In genomic region chr1:86532362-86533051, GRCm38 (mm10) we compare ENCODE assay signal across 8 mouse cellular contexts. TPM values are rescaled to one million over a fixed set of nuclear protein-coding genes. Genes with fewer than 3 reads are reported as not detected.
DNase-seq lines count a peak whose midpoint lies in the region; ATAC-seq and TF ChIP-seq lines count a peak whose summit lies in the region.

No protein-coding gene starts in this region.

- no peaks in the 10 kb centered on the region for H3K9me3 ChIP-seq in heart, embryonic 12.5 days (replicated peaks)
- no peaks in the 10 kb centered on the region; the same call in 1 of the 2 replicates for H3K9me3 ChIP-seq in kidney, embryonic 16.5 days (ENCODE audit: low read length)

- peak; percentile 81 for TF ChIP-seq CTCF in liver, adult 2 months (IDR thresholded peaks at IDR 0.05; ENCODE audit: low read depth, low read length)

- peaks cover 32% of the 10 kb centered on the region for H3K4me1 ChIP-seq in heart, embryonic 12.5 days (replicated peaks)
- peaks cover 31% of the 10 kb centered on the region for H3K4me1 ChIP-seq in kidney, embryonic 16.5 days (ENCODE audit: insufficient read depth, low read length)
- peaks cover 10% of the 10 kb centered on the region for H3K4me1 ChIP-seq in liver, adult 2 months (ENCODE audit: control insufficient read depth, insufficient read depth, low read length)

- 0 out of 2 replicates have a peak overlapping the region, but pooled peaks have one; percentile 34 for H3K9ac ChIP-seq in heart, embryonic 12.5 days
- H3K9ac ChIP-seq in kidney, embryonic 16.5 days (replicated peaks; ENCODE audit: low read length): no peak overlapping the region
- no peak overlapping the region for H3K9ac ChIP-seq in liver, adult 2 months (ENCODE audit: low read depth, low read length)

- no peaks in the 10 kb centered on the region for H3K27me3 ChIP-seq in heart, embryonic 12.5 days (replicated peaks)
- no peaks in the 10 kb centered on the region for H3K27me3 ChIP-seq in kidney, embryonic 16.5 days (ENCODE audit: insufficient read depth, low read length)
- no peaks in the 10 kb centered on the region for H3K27me3 ChIP-seq in liver, adult 2 months (ENCODE audit: control insufficient read depth, insufficient read depth, low read length)
- H3K27me3 ChIP-seq in myocyte (ENCODE audit: control insufficient read depth, insufficient read depth, insufficient read length): no peaks in the 10 kb centered on the region

- no peak overlapping the region for H3K4me3 ChIP-seq in heart, embryonic 12.5 days
- 0 out of 2 replicates have a peak overlapping the region, but pooled peaks have one; percentile 18 for H3K4me3 ChIP-seq in kidney, embryonic 16.5 days (ENCODE audit: low read length)
- H3K4me3 ChIP-seq in liver, adult 2 months (ENCODE audit: insufficient read depth, low read depth, low read length): no peak overlapping the region
- no peak overlapping the region for H3K4me3 ChIP-seq in myocyte

- TF ChIP-seq POLR2A in liver, adult 2 months (IDR thresholded peaks at IDR 0.05; ENCODE audit: extremely low read depth, insufficient read depth, low read length): no peak
- no peak for TF ChIP-seq POLR2A in myocyte (IDR thresholded peaks at IDR 0.05; ENCODE audit: insufficient read length, low read depth)

- 25% methylated on average over 11 of the region's 11 CpGs for WGBS in heart, embryonic 12.5 days
- 24% methylated on average over 11 of the region's 11 CpGs for WGBS in kidney, embryonic 16.5 days
- WGBS in liver, adult 2 months: 28% methylated on average over 11 of the region's 11 CpGs

- peak overlapping the region; percentile 33 for H3K4me2 ChIP-seq in heart, embryonic 12.5 days
- peak overlapping the region; percentile 24 for H3K4me2 ChIP-seq in kidney, embryonic 16.5 days (replicated peaks; ENCODE audit: low read depth, low read length)
- peak overlapping the region; percentile 43 for H3K4me2 ChIP-seq in myocyte (ENCODE audit: low read depth)

- H3K27ac ChIP-seq in heart, embryonic 12.5 days (ENCODE audit: poor library complexity, severe bottlenecking): no peak overlapping the region
- H3K27ac ChIP-seq in kidney, embryonic 16.5 days (ENCODE audit: low read length): peak overlapping the region; percentile 71
- no peak overlapping the region for H3K27ac ChIP-seq in liver, adult 2 months (replicated peaks; ENCODE audit: insufficient read depth, low read depth, low read length)

- DNase-seq in B cell, adult 2 months: peak; percentile 98
- peak; percentile 95 for DNase-seq in brain, adult 2 months (ENCODE audit: low read depth, low spot score)
- peak; percentile 69 for DNase-seq in liver, adult 2 months (ENCODE audit: extremely low read depth, low read depth, low spot score)
- DNase-seq in spleen, postnatal 4 days (ENCODE audit: low spot score in 2 of 2): peak; percentile 95 to 99

- H3K79me2 ChIP-seq in liver, adult 2 months (ENCODE audit: control insufficient read depth, insufficient read depth, low read length): peaks cover 5% of the 10 kb centered on the region; the same call in 1 of the 2 replicates
- H3K79me2 ChIP-seq in myocyte (ENCODE audit: control insufficient read depth, insufficient read depth): peaks cover 38% of the 10 kb centered on the region

- peaks cover 28% of the 10 kb centered on the region for H3K36me3 ChIP-seq in heart, embryonic 12.5 days
- peaks cover 31% of the 10 kb centered on the region for H3K36me3 ChIP-seq in kidney, embryonic 16.5 days (ENCODE audit: insufficient read depth, low read length)
- peaks cover 3% of the 10 kb centered on the region; the same call in 1 of the 2 replicates for H3K36me3 ChIP-seq in liver, adult 2 months (ENCODE audit: control insufficient read depth, insufficient read depth, low read length)
- H3K36me3 ChIP-seq in myocyte (ENCODE audit: control insufficient read depth, insufficient read depth): peaks cover 32% of the 10 kb centered on the region

- no peak overlapping the region for H3ac ChIP-seq in myocyte (ENCODE audit: control insufficient read depth, insufficient read length)

- peak; percentile 71 for ATAC-seq in erythroblast, adult 5-6 weeks (replicated peaks; ENCODE audit: low FRiP score, poor library complexity, severe bottlenecking)
- peak; percentile 41; the same call in 1 of the 2 replicates for ATAC-seq in heart, embryonic 12.5 days (ENCODE audit: insufficient number of reproducible peaks, low FRiP score)
- peak; percentile 58 for ATAC-seq in kidney, embryonic 16.5 days (ENCODE audit: low FRiP score, low TSS enrichment)

TF ChIP-seq in myocyte, 11 proteins besides CTCF, POLR2A, EP300 and RAD21:
- peak; percentile 56 for TF ChIP-seq POLR2AphosphoS2 (IDR thresholded peaks at IDR 0.05; ENCODE audit: insufficient read length, low read depth)
- no peak for TF ChIP-seq REST (IDR thresholded peaks at IDR 0.05; ENCODE audit: insufficient read depth, insufficient read length)

RNA-seq across cellular contexts. Expression of gene Ptma, which starts 6.0 kb away (rescaled TPM):
- total RNA-seq in erythroblast, adult 5-6 weeks (2015; ENCODE audit: low replicate concordance): 1,027 and 1,158 TPM in 2 replicates
- 910 and 1,101 TPM in 2 replicates for total RNA-seq in erythroblast, adult 5-6 weeks (2017; ENCODE audit: low replicate concordance)
- polyA plus RNA-seq in heart, embryonic 12.5 days (2016; fragmentation: Nextera tagmentation; extraction: Ambion mirVana): 1,057 and 1,113 TPM in 2 replicates
- 2,279 and 2,662 TPM in 2 replicates for polyA plus RNA-seq in kidney, embryonic 16.5 days (2015; fragmentation: Nextera tagmentation; extraction: Ambion mirVana)
- 259 and 274 TPM in 2 replicates for total RNA-seq in liver, adult 2 months (2014; rRNA removed)
- polyA plus RNA-seq in liver, adult 2 months (2012; rRNA removed): 214 and 240 TPM in 2 replicates
- 593 TPM for polyA plus RNA-seq in myocyte (2012; fragmentation: generic; extraction: Trizol)

RNA-seq across cellular contexts. Expression of gene Pde6d, which starts 49.9 kb away (rescaled TPM):
- total RNA-seq in erythroblast, adult 5-6 weeks (2015; ENCODE audit: low replicate concordance): 6.9 and 20.5 TPM in 2 replicates
- 2.9 and 3.7 TPM in 2 replicates for total RNA-seq in erythroblast, adult 5-6 weeks (2017; ENCODE audit: low replicate concordance)
- polyA plus RNA-seq in heart, embryonic 12.5 days (2016; fragmentation: Nextera tagmentation; extraction: Ambion mirVana): 83.5 and 89.5 TPM in 2 replicates
- polyA plus RNA-seq in kidney, embryonic 16.5 days (2015; fragmentation: Nextera tagmentation; extraction: Ambion mirVana): 50.9 and 52.8 TPM in 2 replicates
- 3.8 and 5.3 TPM in 2 replicates for total RNA-seq in liver, adult 2 months (2014; rRNA removed)
- 4.7 TPM in 2 replicates for polyA plus RNA-seq in liver, adult 2 months (2012; rRNA removed)
- polyA plus RNA-seq in myocyte (2012; fragmentation: generic; extraction: Trizol): 50.0 TPM

RNA-seq across cellular contexts. Expression of gene Cops7b, which starts 50.2 kb away (rescaled TPM):
- total RNA-seq in erythroblast, adult 5-6 weeks (2015; ENCODE audit: low replicate concordance): 4.6 and 6.1 TPM in 2 replicates
- total RNA-seq in erythroblast, adult 5-6 weeks (2017; ENCODE audit: low replicate concordance): 2.6 and 5.6 TPM in 2 replicates
- 28.6 and 32.6 TPM in 2 replicates for polyA plus RNA-seq in heart, embryonic 12.5 days (2016; fragmentation: Nextera tagmentation; extraction: Ambion mirVana)
- polyA plus RNA-seq in kidney, embryonic 16.5 days (2015; fragmentation: Nextera tagmentation; extraction: Ambion mirVana): 45.4 and 47.6 TPM in 2 replicates
- total RNA-seq in liver, adult 2 months (2014; rRNA removed): 5.0 and 6.0 TPM in 2 replicates
- polyA plus RNA-seq in liver, adult 2 months (2012; rRNA removed): 13.4 and 20.2 TPM in 2 replicates
- 20.4 TPM for polyA plus RNA-seq in myocyte (2012; fragmentation: generic; extraction: Trizol)
